Comparison of ENCODE assay signal across 8 mouse cellular contexts in the genomic region with DNA sequence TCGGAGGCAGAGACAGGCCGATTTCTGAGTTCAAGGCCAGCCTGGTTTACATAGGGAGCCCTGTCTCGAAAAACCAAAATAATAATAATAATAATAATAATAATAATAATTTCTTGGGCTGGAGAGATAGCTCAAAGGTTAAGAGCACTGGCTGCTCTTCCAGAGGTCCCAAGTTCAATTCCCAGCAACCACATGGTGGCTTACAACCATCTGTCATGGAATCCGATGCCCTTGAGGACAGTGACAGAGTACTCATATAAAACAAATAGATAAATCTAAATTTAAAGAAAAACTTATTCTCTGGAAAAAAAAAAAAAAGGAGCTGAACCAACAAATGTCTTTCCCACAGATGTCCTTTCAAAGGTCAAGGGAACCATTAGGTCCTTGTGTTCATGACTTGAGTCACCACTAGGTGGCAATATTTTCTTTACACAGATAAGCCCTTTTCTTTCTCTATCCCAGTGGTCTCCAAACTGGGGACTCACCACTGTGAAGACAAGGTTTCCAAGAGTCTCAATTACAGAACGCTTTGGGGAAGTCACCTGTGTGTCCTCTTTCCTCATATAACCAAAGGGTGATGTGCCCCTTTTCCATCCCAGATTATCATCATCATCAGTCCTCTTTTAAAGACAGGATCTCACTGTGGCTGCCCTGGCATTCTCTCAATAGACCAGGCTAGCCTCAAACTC.
DNase-seq lines count a peak whose midpoint lies in the region; ATAC-seq and TF ChIP-seq lines count a peak whose summit lies in the region.

No protein-coding gene starts in this region.

- TF ChIP-seq POLR2A in thymus, adult 2 months (IDR thresholded peaks at IDR 0.05; ENCODE audit: control insufficient read depth, extremely low read depth, insufficient read depth, low read length, poor library complexity) = no peak

- H3K27ac ChIP-seq in thymus, adult 2 months (ENCODE audit: control insufficient read depth, insufficient read depth, low read length) = no peak overlapping the region
- no peak overlapping the region for H3K27ac ChIP-seq in forebrain, embryonic 13.5 days

- WGBS in thymus, adult 2 months = 76% methylated on average over 5 of the region's 5 CpGs
- 70% methylated on average over 5 of the region's 5 CpGs for WGBS in forebrain, embryonic 13.5 days

- H3K4me2 ChIP-seq in forebrain, embryonic 13.5 days = no peak overlapping the region

- H3K4me1 ChIP-seq in thymus, adult 2 months (replicated peaks; ENCODE audit: control insufficient read depth, insufficient read depth, low read length) = no peaks in the 10 kb centered on the region
- H3K4me1 ChIP-seq in forebrain, embryonic 13.5 days = no peaks in the 10 kb centered on the region

- peak; percentile 52; the same call in 1 of the 2 replicates for ATAC-seq in cerebellum, adult (ENCODE audit: insufficient number of reproducible peaks, low FRiP score, low TSS enrichment)
- ATAC-seq in forebrain, embryonic 13.5 days = peak; percentile 80
- ATAC-seq in monocyte, adult 5-6 weeks (replicated peaks; ENCODE audit: insufficient number of reproducible peaks, low FRiP score, low TSS enrichment, poor library complexity, severe bottlenecking) = no peak

- H3K27me3 ChIP-seq in thymus, adult 2 months (ENCODE audit: control insufficient read depth, insufficient read depth, low read length) = no peaks in the 10 kb centered on the region
- H3K27me3 ChIP-seq in forebrain, embryonic 13.5 days = no peaks in the 10 kb centered on the region

- TF ChIP-seq CTCF in thymus, adult 2 months (IDR thresholded peaks at IDR 0.05; ENCODE audit: borderline replicate concordance, control insufficient read depth, extremely low read depth, insufficient read depth, low read length, poor library complexity) = no peak

- no peaks in the 10 kb centered on the region for H3K9me3 ChIP-seq in forebrain, embryonic 13.5 days (replicated peaks)

- H3K9ac ChIP-seq in forebrain, embryonic 13.5 days = no peak overlapping the region

- no peak for DNase-seq in cerebellum, postnatal 4 days (ENCODE audit: low spot score in 2 of 2)
- peak; percentile 10 for DNase-seq in thymus, adult 2 months
- no peak for DNase-seq in thymus, postnatal 4 days
- DNase-seq in kidney, postnatal 10 days = peak; percentile 23
- peak; percentile 82 for DNase-seq in retina, postnatal 1 day

- no peak overlapping the region for H3K4me3 ChIP-seq in thymus, adult 2 months (ENCODE audit: control insufficient read depth, insufficient read depth, low read length)
- H3K4me3 ChIP-seq in forebrain, embryonic 13.5 days = no peak overlapping the region

- no peaks in the 10 kb centered on the region for H3K36me3 ChIP-seq in thymus, adult 2 months (ENCODE audit: control insufficient read depth, insufficient read depth, low read length)
- no peaks in the 10 kb centered on the region for H3K36me3 ChIP-seq in forebrain, embryonic 13.5 days (ENCODE audit: poor library complexity, severe bottlenecking)

Comparison
In these comparisons a context has a peak if more than half of its experiments do, and no peak if none do; other contexts are left out.
1. DNase-seq: peak in thymus, adult 2 months (single experiment), kidney, postnatal 10 days (single experiment) and retina, postnatal 1 day (single experiment); none in cerebellum, postnatal 4 days (0 of 2) and thymus, postnatal 4 days (single experiment).